Mouse (Mus musculus) embryo, embryonic 9.5 days (tissue): ENCODE data around the gene Armc9.

Experiments
- DNase-seq: peaks from one replicate; pipeline ENCODE4 v3.0.0-alpha.2; 2017; ENCODE audit errors: extremely low spot score

Gene Armc9

DNA sequence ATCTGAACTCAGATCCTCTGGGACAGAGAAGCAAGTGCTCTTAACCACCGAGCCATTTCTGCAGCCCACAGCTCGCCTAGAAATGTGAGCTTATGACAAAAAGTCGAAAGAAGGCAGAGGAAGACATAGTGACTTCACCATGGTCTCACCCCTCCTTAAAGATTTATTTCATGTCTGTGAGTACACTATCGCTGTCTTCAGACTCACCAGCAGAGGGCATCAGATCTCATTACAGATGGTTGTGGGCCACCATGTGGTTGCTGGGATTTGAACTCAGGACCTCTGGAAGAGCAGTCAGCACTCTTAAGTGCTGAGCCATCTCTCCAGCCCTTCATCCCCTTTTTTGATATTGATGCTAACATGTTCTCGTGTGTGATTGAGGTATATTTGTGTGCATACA is 20.0 kb downstream of the Armc9 start:
- no peak for DNase-seq

DNA sequence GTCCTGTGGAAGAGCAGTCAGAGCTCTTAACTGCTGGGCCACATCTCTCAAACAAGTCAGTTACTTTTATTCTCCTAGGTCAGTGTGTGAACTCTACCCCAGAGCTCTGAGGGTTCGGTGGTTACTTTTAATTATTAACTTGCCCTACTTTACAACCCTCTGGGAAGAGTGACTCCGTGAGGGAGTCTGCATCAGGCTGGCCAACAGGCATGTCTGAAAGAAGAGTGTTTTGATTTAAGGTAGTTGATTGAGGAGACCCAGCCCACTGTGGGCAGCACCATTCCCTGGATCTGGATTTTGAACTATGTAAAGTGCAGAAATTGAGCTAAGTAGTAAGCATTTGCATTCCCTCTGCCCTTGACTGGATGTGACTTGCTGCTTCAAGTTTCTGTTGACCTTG is 21.5 kb downstream of the Armc9 start:
- DNase-seq = no peak

DNA sequence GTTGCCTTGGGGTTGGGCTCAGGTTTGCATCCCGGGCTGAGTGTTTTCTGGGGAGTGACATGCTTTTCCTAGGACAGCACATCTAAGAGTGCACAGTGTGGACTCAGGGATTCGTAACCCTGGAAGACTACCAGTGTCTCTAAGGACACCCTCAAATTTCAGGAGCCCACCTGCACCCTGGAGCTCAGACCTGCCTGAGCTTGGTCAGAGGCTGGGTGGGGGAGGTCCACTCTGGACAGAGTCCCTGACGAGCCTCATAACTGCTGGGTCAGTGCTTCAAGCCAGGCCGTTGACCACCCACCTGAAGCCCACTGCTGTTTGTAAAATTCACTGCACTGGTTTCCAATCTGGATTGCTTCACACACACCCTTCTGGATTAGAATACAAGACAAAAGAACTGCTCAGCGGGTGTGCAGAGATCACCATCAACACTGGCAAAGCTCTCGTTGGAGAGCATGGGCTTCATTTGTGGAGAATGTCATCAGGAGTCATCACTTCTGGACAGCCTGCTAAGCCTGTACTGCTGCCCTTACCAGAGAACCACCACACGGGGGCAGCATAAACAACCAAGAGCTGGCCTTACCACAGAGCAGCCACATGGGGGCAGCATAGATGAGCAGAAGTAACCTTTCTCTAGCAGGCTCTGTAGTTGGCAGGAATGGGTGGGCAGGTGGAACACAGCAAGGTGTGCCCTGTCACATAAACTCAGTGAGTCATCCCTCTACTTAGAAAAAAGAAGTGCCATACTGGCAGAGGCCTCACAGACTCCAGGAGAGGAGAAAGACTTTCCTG is 24.1 kb downstream of the Armc9 start:
- peak; percentile 84 for DNase-seq

DNA sequence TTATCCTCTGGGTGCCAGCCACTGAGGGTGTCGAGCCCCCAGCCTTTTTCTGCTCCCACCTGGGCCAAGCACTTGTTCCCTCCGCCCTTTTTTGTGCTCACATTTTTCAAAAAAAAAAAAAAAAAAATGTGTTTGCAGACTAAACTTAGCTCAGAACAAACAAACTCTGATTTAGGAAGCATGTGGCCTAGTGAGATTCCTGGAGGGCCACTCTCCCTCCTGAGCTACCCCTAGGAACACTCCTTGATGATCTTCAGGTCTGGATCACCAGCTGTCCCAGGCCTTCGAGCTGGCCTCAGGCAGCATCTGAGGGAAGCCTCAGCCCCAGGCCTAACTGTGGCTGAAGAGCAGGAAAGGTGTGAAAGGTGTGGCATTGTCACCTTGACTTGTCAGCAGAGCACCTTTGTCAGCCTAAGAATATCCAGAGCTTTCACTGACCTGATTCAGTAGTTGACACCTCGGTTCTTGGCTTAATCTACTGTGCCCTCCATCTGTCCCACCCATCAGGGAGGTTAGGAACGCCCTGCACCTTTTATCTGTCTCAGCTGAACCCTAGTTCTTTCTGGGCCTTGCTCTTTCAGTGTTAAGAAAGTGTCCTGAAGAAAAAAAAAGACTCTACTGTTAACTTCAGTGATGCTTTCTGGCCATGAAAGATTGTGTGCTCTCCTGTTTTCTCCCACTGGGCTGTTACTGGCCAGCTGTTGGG is 27.6 kb downstream of the Armc9 start:
- no peak for DNase-seq

DNA sequence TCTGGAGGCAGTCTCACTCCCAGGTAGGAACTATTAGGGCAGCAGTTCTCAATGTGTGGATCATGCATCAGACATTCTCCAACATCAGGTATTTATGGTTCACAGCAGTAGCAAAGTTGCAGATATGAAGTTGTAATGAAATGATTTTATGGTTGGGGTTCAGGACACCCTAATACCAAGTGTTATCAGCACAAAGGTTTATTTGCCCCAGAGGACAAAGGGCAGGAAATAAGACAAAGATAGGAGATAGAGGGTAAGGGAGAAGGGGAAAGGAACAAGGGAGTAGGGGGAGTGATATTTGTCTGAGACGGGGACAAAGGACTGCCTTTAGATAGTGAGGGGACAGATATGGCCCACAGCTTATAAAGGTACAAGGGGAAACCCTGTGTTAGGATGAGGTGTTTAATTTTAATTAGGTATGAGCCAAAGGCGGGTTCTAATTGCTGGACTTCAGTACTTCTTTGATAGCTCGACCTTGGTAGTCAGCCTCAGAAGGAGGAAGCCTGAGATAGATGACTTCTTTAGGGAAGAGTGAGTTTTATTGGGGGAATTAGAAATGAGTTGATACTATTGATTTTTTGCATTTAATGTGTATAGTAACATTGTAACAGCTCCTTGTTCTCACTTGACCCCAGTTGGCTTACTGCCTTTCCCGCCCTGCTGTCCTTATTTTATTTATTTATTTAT is 29.1 kb downstream of the Armc9 start:
- no peak for DNase-seq

DNA sequence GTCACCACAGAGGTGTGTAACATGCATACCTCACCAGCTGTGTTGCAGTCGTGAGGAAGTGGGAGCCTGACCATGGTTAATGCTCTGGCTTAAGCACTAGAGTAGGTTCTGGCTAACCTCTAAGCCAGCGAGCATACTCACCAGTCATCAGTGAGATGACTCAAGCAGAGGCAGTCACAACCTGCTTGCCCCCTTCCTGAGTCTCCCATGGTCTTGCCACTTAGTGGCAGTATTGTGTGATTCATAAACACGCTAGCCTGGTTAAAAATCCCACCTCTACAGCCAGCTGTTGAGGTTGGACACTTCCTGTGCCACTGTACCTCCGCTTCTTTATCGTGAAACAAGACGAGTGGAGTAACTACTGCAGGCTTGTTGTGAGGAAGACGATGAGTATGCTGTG is 32.2 kb downstream of the Armc9 start:
- DNase-seq = no peak

DNA sequence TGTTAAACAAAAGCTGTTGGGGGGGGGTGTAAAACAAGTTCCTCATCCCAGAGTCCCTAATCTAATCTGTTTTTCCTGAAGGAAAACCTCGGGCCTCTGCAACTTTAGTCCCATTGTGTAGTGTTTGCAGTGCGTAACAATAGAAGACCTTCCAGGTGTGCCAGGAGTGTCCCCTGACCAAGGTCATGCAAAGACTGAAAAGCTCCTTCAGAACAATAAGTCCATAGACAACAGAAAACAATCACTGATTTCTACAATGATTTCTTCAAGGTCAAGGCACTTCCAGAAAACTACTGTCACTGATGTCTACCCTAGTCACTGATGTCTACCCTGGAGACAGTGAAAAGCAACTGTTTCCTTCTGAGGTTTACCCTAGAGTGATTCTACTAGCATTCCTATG is 33.3 kb downstream of the Armc9 start:
- no peak for DNase-seq

DNA sequence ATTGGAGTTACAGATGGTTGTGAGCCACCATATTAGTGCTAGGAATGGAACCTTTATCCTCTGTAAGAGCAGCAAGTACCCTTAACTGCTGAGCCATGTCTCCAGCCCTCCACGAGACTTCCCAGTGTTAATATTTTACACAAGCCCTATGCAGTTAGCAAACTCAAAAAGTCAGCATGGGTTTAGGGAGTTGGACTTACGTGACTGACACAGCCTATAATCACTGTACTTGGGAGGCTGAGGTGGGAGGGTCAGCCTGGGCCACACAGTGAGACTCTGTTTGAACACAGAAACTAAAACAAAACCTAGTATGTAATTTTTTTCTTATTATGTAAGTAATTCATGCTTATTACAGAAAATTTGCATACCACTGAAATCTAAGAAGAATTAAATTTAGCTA is 33.7 kb downstream of the Armc9 start:
- DNase-seq = no peak

DNA sequence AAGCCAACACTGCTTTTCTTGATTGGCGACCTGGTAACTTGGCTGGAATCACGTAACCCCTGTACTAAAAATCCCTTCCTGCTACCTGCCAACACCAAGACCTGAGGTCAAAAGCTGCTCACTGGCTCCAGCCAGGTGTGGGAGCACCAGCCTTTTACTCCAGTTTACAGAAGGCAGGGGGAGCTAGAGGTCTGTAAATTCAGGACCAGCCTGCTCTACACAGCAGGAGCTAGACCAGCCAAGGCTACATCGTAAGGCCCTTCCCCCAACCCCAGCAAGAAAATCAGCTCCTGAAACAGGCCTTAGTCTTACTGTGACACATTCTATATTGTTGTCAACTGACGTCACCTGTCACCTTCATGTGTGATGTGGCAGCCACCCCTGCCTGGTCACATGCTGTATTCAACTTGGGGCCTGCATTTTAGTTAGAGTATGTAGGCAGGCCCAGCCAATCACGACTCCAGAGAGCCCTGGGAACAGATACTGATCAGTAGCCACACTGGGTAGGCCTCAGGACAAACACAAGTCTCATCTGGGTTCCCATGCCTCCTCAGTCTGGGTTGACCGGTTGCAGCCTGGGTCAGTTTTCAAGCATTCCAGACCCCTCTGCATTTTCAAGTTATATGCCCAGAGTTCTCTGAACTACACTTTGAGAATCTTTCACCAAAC is 34.6 kb downstream of the Armc9 start:
- no peak for DNase-seq

DNA sequence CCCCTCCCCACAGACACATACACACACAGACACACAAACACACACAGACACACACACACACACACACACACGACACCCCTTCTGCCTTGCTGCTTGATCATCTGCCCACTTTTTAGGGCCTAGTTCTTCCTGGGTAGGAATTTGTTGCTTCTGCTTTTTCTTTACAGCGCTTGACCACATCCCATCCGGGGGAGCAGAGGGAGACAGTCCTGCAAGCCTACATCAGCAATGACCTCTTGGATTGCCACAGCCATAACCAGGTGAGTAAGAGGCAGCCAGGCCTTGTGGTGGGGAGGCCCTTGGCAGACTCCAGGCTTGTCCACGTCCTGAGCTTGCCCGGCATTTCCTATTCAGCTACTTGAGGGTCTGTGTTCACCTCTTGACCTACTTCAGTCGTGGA is 36.3 kb downstream of the Armc9 start:
- DNase-seq = no peak

DNA sequence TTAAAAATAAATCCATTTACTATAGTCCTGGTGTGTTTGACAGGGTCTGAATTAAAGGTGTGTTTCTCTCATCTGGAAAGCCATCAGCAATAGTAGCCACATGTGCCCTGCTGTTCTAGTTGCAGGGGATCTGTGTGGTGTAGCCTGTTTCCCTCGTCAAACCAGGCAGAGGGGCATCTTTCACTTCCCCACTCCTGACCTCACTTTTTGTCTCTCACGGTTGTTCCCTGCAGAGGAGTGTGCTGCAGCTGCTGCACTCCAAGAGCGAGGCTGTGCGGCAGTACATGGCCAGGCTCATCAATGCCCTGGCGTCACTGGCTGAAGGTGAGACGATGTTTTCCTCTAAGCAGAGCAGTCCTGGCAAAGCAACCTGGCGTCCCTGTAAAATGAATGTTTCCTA is 39.5 kb downstream of the Armc9 start:
- DNase-seq = no peak

DNA sequence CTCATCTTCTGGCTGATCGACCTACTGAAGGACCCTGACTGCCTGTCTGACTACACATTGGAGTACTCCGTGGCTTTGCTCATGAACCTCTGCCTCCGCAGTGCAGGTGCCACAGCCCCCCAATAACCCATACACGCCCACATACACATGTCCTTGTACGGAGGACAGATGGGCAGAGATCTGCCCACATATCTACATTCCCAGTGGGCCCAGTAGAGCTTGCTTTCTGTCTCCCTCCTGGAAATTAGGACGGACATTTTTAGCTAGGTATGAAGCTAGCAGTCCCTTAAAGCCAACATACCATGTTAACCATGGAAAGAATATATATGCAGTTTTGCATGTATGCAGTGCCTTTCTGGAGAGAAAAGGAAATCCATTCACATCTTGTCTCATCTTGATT is 43.7 kb downstream of the Armc9 start:
- no peak for DNase-seq

DNA sequence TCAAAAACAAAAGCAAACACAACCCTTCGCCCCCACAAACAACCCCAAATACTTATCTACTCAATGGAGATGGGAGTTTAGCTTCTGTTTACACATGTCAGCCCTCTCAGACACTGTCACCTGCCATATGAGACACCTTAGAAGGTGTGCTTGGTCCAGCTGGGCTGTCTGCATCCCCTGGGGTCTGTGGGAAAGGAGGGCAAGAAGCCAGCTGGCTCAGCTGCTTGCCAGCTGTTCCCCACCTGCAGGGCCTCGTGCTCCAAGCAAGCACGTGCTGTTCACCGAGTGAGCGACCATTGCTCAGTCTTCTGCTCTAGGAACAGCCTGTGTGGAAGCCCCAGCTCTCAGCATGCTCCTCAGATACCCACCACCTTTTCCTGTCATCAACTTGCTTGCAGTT is 44.4 kb downstream of the Armc9 start:
- DNase-seq = no peak

DNA sequence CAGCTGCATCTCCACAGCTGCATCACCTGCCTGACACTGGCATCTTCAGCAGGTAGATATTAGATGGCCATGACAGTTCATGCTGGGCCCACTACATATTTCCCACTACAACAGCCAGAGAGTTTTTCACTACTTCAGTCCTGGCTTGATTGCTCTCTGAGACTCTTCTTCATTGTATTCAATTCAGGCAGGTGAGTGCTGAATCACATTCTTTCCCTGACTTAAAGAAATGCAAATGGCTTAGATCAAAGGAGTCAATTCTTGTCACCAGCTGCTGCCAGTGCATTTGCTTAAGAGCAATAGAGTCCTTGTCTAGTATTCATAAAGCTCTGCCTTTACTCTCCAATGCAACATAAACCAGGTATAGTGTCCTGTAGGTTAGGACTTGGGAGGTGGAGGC is 46.7 kb downstream of the Armc9 start:
- no peak for DNase-seq

DNA sequence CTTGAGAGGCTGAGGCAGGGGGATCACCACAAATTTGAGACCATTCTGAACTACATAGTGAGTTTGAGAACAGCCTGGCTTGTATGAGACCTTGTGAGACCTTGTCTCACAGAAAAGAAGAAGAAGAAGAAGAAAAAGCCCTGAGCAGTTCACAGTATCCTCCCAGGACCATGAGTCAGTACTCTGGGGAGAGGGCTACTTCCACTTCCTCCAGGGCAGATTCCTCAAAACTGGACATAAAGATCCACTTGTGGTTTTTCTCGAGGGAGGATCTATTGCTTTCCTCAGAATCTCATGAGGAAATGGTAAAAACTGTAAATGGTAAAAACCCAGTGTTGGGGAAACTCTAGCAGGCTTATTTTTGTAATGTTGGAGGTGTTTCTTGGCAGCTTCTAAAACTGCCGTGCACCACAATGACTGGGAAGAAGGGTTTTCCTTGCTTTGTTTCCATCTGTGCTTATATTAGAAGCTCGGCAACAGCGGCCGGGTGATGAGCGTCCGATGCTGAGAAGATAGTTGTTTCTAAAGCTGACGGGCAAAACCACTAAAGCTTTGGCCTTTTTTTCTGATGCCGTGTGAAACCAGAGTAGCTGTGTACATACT is 48.1 kb downstream of the Armc9 start:
- DNase-seq = no peak

DNA sequence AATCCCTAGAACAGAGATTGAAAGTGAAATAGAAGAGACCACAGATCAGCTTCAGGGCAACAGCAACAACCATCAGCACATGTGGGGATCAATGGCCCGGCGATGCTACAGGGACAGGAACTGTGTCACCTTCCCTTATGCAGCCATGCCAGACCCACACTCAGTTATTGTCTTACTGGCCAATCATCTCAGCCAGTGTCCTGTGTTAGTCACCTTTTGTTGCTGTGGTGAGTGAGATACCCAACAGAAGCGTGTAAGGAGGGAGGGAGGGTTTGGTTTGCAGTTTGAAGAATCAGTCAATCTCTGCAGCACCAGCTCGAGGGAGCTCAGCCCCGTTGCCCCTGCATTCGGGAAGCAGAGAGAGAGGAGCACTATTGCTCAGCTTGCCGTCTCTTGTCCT is 56.1 kb downstream of the Armc9 start:
- no peak for DNase-seq

DNA sequence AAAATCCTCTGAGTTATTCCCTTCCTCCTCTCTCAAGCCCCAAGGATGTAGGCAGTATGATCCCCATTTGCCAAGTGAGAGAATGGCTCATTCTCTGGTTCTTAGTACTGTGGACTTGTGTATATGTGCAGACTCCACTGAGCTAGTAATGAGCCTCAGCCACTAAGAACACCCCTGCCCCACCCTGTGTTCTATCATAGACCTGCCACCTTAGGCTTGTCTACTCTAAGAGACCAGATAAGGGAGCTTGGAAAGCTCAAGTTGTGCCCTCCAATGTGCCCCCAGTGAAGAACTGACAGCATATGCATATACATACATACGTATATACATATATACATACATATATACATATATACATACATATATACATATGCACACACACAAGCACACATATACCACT is 56.9 kb downstream of the Armc9 start:
- no peak for DNase-seq

DNA sequence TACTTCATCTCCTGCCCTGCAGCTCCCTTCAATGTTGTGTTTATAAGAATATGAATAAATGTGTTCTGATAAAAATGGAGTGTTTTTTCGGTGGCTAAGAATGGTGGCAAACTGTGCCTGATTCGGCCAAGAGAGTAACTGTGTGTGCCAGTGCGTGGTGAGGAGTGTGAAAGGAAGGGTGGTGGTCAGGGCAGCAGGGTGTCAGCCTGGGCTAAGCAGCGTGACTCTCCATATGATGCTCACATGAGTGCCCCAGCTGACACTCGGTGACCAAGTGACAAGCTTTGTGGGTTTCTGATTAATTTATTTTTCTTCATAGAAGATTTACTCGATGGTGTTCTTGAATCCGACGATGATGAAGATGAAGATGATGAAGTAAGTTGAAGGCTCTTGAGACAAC is 58.2 kb downstream of the Armc9 start:
- DNase-seq = no peak

DNA sequence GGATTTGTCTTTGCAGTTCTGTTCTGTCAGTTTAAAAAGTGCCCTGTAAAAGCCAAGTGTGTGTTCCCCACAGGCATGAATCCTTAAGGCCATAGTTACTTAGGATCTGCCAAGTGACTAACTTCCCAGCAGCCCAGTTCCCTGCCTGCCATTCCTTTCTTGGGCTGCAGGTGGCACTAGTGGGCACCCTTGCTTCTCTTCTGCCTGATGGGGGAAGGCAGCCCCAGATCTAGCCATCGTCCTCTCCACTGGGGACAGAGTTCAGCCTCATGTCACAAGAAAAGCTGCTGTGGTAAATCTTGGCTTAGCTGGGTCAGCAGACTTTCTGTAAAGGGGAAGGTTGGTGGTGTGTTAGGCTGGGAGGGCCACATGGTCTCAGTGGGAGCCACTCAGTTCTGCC is 59.6 kb downstream of the Armc9 start:
- peak; percentile 80 for DNase-seq

DNA sequence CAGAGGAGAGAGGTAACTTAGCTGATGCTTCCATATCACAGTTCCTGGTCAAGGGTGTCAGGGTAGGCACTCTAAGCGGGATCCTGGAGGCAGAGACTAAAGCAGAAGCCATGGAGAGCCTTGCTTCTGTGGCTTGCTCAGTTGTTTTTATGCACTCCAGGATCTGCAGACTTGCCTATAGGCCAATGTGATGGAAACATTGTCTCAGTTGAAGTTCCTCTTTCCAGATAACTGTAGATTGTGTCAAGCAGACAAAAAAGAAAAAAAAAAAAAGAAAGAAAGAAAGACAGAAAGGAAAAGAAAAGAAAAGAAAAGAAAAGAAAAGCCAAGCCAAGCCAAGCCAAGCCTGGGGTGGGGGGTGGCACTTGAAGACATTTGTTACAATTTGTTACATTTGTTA is 60.7 kb downstream of the Armc9 start:
- DNase-seq = no peak

DNA sequence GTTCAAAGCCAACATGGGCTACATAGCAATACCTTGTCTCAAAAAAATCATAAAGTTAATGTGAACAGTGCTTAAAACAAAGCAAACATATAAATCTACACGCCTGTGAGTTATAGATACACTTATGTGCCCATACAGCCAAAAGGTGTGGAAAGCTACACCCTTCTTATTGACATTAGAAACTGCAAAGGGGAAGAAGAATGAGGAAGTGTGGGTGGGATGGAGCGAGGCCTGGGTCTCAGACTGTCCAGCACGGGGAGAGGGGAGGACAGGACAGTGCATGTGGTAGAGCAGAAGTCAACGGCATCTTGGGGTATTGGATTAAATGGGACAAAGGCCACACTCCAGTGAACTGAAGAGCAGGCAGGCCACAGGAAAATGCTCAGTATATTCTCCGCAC is 61.8 kb downstream of the Armc9 start:
- no peak for DNase-seq

DNA sequence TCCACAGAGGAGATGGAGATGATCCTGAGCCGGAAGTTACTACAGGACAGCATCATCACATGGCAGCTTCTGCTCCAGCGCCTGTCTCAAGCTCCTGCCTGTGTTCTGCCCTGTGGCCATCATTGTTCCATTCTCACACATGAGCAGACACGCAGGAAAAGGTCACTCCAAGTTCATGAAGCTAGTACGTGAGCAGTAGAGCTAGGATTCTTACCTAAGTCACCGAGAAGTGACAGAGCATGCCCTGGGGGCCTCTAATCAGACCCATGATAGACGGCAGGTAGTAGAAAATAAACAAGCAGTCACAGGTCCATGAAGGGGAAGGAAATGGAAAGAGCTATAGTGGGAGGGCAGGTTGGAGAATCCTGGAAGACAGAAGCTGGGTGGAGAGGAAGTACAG is 63.4 kb downstream of the Armc9 start:
- no peak for DNase-seq
